Mouse (Mus musculus) retina, embryonic 14.5 days (tissue): ENCODE results near the gene Gm6685.
"Not testable (repeated sequence)": the region's sequence is repeated elsewhere in the genome, so short reads cannot be mapped to it uniquely, and the experiment has no call there.

Source experiments
- DNase-seq: peaks from one replicate; pipeline ENCODE4 v3.0.0-alpha.2; 2015; ENCODE audit warnings: low spot score

Gm6685 gene

DNA sequence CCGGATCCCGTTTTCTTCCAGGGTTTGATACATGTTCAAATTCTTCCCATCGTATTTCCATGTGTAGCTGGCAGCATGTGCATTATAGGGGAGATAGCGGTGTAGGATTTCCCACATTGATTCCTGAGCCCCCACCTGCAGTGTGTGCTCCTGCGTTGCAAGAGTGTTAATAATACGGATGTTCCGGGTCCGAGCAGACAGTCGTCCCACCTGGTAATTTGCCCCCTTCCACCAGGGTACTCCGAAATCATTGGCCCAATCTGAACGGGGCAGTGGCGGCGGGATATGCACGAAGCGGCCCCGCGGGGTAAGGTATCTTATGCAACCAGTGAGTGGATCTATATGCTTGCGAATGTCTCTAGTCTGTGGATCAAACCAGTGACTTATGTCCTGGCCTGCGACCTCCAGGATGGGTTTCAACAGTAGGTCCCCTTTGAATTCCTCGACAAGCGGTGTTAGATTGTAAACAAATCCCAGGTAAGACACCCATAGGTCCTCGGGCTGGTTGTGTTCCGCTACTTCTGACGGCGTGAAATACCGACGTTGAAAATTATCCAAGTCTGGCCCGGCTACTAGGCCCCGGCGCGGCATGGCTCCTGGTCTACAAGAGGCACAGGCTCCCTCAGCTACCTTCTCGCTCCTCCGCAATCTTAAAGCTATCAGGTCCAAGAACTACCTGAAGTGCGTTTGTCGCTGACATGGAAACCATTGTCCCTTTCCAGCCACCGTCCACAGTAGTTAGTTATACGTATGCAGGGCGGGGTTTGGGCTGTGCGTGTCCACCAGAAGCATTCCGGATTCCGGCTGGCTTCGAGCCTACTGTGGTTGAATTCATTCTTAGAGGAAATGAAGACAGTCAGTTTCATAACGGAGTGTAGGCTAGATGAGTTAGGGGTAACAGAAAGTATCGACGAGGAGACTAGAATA is at the start of gene Gm6685:
Gene Gm6685 (minus strand): TSS at position 644 of the 927 bp plus-strand sequence.
- not testable (repeated sequence) for DNase-seq

DNA sequence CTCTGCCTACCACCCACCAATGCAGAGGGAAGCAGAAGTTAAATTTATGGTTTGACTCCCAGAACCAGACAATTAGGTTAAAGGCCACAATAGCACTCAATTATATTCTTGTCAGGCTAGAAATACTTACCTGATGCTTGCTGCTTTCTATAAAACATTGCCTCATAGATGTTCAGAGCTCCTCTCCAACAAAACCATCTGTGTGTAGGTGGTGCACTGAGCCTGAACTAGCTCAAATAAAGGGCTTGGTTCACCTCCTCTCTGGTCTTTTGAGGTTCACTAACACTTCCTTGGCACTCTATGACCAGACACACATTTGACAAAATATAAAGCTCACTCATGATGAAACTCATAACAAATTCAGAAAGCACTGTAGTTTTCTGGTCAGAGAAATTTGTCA is 36.2 kb upstream of the Gm6685 start:
- DNase-seq = no peak

DNA sequence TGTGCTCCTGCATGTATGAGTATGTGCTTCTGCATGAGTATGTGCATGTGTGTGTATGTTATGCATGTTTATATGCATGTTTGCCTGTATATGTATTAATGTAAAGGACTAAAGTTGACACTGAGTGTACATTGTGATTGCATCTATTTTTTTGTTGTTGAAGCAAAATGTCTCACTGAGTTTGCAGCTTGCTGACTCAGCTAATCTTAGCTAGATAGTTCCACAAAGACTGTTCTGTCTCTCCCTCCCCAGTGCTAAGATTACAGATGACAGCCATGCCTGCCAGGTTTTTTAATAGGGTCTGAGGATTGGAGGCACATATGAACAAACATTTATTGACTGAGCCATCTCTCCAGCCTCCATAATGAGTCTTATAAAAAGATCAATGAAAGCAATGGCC is 35.0 kb upstream of the Gm6685 start:
- no peak for DNase-seq

DNA sequence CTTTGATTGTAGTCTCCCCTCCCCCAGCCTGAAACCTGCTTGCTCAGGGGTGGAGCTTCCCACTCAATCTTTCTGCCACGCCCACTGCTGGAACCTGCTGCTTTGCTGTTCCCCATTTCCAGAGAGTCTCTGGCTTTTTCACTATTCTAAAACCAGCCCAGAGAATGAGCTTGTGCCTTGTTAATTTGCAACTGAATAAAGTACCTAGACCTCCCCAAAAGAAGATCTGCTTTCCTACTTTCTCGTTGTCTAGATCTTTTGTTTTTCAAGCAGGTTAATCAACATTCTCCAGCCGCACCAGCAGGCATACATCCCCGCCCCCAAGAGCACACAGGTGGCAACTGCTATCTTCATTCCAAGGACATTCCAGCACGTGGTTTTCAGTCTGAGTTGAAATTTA is 31.7 kb upstream of the Gm6685 start:
- not testable (repeated sequence) for DNase-seq

DNA sequence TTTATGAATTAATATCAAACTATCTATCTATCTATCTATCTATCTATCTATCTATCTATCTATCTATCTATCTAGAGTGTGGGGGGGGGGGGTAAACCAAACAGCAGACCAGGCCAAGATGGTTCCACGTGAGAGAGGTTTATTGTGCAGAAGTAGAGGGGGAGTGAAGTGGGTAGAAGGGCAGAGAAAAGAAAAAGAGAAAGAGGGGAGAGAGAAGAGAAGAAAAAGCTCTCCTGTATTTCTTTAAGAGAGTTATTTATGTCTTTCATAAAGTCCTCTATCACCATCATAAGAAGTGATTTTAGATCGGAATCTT is 26.2 kb upstream of the Gm6685 start:
- no peak for DNase-seq

DNA sequence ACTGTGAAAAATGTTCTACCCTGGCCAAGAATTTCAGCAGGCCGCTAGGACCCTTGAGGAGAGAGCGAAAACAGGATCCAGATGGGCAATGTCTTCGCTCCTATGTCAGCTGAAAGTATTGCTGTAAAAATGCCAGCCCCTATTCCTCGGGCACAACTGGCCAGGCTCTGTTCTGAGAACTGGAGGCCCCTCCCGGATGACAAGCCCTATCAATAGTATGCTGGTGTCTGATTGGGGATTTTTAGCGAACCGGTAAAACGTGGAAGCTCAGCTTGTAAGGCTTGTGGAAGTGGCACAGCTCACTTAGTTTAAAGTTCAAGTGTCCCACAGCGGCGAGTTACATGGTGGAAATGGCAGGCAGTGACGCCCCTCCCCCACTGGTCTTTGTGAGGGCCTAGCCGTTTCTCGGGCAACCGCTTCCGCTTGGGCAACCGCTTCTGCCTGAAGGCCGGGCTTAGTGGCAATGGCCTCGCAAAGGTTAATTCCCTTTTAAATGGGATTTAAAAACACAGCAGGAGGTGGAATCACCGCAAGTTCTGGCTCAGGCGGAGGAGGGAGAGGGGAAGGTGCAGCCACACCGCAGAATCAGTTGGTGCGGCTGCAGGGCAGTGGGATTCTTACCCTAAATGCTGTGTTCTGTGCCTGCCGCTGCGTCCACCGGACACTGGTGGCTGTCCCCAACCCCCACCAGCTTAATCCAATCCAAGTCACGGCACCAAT is 25.7 kb upstream of the Gm6685 start:
- peak; percentile 97 for DNase-seq

DNA sequence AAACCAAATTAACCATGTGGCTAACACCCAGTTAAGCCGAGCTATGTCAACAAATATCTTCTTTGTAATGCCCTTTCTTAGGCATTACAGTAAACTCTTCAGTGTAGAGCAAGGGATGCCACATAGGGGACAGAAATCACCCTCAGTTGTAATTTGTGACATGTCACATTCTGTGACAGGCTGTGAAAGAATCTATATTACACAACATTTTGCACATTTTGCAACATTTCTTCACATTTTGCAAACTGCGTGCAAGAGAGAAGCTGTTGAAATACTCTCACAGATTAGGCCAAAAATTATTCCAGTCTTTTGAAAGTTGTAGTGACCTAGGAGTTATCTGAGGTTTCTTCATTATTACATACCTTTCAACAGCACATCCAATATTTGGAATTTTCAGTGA is 3.8 kb upstream of the Gm6685 start:
- no peak for DNase-seq

DNA sequence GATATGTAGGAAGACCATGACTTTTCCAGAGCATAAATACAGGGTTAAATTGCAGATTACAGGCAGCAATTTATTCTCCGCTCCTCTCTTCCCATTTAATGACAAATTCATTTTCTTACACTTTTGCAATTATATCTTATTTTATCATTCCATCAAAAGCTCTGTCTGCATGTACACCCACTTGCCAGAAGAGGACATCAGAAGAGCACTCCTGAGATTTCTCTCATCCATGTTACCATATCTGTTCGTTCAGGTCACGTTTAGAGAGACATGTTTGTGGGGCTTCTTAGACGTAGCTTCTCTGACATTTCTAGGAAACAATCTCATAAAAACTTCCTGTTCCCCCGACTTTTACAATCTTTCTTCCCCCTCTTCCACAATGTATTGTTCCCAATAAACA is 2.2 kb upstream of the Gm6685 start:
- DNase-seq = no peak

DNA sequence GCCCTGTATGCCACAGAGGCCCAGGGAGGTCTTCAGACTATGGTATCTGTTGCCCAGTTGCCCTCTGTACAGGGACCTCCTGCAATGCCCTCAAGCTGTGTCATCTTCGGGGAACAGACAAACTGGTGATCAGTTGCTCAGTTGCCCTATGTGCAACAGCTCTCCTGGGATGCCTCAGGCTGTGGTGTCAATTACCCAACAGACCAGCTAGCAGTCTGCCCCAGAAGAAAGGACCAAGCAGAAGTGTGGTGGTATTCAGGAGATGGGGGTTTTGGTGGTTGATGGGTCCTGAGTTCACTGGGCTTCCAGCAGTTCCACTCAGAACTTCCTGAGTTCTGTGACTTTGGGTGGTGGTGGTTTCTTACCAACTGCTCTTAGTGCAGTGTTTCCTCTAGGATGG is 11.8 kb downstream of the Gm6685 start:
- DNase-seq = no peak

DNA sequence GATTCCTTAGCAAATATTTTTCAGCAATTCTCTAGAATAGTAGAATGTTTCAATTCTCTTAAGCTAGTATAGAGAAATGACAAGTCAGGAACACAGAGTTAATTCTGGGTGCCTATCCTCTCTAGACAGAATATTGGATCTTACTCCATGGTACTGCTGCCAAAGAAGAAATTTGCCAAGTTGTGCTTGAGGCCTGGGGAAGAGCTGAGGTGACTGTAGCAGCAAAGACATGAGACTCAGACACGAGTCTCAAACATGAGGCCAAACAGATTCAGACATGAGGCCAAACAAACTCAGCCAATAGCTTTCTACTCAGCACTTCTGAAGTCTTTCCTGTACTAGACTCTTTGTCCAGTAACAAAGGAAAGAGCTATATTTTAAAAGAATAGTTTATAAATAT is 26.3 kb downstream of the Gm6685 start:
- no peak for DNase-seq

DNA sequence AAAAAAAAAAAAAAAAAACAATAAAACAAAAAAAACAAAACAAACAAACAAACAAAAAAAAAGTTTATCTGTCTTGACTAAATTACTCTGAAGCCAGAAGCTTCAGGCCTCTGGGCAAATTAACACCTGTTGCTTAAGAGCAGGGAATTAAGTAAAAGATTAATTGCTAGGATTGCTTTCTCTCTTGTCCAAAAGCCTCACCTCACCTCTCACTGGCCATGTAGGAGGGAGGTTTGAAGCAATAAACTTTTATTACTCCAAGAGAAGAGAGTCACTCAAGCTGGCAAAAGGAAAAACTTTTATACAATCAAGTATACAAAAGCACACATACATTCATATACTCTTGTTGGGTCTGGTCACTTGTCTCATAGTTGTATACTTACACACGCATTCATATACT is 31.9 kb downstream of the Gm6685 start:
- DNase-seq = no peak

DNA sequence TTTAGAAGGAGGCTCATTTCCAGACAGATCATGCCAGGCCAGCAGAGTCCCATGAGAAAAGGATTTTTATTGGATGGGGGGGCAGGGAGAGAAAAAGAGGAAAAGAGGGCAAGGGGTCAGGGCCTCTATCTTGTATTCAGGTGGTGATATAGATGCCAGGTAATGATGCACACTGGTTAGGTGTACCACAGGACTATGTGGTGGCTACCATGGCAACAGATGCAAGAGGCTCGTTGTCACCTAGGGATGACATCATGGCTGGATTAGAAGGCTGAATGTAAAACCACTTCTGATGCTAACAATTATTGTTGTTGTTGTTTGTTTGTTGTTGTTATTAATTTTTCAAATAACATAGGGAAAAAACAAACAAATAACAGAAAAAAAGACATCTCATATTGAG is 49.2 kb downstream of the Gm6685 start:
- DNase-seq = no peak
